Mouse (Mus musculus) midbrain, embryonic 13.5 days (tissue): ENCODE measurements at regions not wholly inside any gene's neighbourhood (a gene's known extent, or its start where the extent isn't known, plus 50 kb on each side); places are given as distances from the start of the nearest gene placed in this dataset.
"Not testable (repeated sequence)": the region's sequence is repeated elsewhere in the genome, so short reads cannot be mapped to it uniquely, and the experiment has no call there.

ENCODE experiments used
- ATAC-seq: fragments of 200-750 bp; cut with Nextera tagmentation; 2 replicates; pipeline ENCODE4 v1.8.0; 2017; ENCODE audit warnings: mild to moderate bottlenecking, moderate TSS enrichment, moderate library complexity
- H3K27ac ChIP-seq: fragments of 300-500 bp; sonication (generic); 2 replicates; pipeline ENCODE4 v1.5.1; 2015; ENCODE audit warnings: inconsistent platforms, mild to moderate bottlenecking, moderate library complexity
- H3K27me3 ChIP-seq: fragments of 300-500 bp; sonication (generic); 2 replicates; pipeline ENCODE4 v1.6.1; 2015; ENCODE audit warnings: mild to moderate bottlenecking, inconsistent platforms
- H3K36me3 ChIP-seq: fragments of 300-500 bp; sonication (generic); 2 replicates; pipeline ENCODE4 v1.6.1; 2015; ENCODE audit warnings: mild to moderate bottlenecking, inconsistent platforms
- H3K4me1 ChIP-seq: fragments of 300-500 bp; sonication (generic); replicated peaks from 2 replicates; pipeline ENCODE4 v1.6.1; 2015; ENCODE audit warnings: inconsistent platforms
- H3K4me2 ChIP-seq: fragments of 300-500 bp; sonication (generic); replicated peaks from 2 replicates; pipeline ENCODE4 v1.6.1; 2015; ENCODE audit warnings: moderate library complexity, mild to moderate bottlenecking, inconsistent platforms
- H3K4me3 ChIP-seq: fragments of 300-500 bp; sonication (generic); replicated peaks from 2 replicates; pipeline ENCODE4 v1.5.1; 2015; ENCODE audit warnings: mild to moderate bottlenecking, inconsistent platforms
- H3K9ac ChIP-seq: fragments of 300-500 bp; sonication (generic); replicated peaks from 2 replicates; pipeline ENCODE4 v1.6.1; 2015; ENCODE audit warnings: mild to moderate bottlenecking, inconsistent platforms
- H3K9me3 ChIP-seq: fragments of 300-500 bp; sonication (generic); 2 replicates; pipeline ENCODE4 v1.6.1; 2016; ENCODE audit warnings: mild to moderate bottlenecking, inconsistent platforms
- whole genome bisulfite sequencing: fragments of 180-500 bp; shearing (Covaris S2); methylation state at CpG from one replicate; pipeline ENCODE4 v1.1.7; 2015; 5-methylcytosine and 5-hydroxymethylcytosine counted together

GRCm38 (mm10) chr5:96898120-96898672 lies 99.3 kb upstream of the Bmp2k start:
- 88% methylated on average over 8 of the region's 8 CpGs for WGBS
- no peak overlapping the region for H3K4me3 ChIP-seq
- no peak overlapping the region for H3K4me2 ChIP-seq
- no peak overlapping the region for H3K27ac ChIP-seq
- no peaks in the 10 kb centered on the region for H3K36me3 ChIP-seq
- no peaks in the 10 kb centered on the region for H3K27me3 ChIP-seq
- H3K4me1 ChIP-seq, result no peaks in the 10 kb centered on the region
- H3K9ac ChIP-seq, result no peak overlapping the region
- H3K9me3 ChIP-seq, result no peaks in the 10 kb centered on the region
- no peak for ATAC-seq

DNA sequence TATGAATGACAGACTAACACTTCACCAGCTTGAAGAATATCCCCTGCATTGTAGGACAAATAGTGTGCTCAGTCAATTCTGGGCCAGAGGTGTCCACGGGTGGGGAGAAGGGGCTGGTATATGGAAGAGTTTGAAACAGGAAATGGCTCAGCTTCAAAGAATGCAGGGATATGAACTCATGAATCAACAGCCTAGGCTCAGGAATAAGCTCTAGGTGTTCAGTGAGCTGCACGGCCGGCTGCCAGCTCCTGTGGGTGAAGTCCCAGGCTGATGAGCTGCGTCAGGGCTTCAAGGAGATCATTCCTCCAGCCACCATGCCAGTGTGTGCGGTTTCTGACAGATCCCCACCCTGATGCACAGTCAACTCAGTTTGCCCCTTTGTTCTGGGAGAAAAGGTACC lies 98.8 kb upstream of the Bmp2k start:
- WGBS, result 84% methylated on average over 5 of the region's 5 CpGs
- Histone ChIP-seq H3K9me3 (no peaks in the 10 kb centered on the region), H3K4me2 (no peak overlapping the region), H3K4me3 (no peak overlapping the region), H3K27ac (no peak overlapping the region), H3K9ac (no peak overlapping the region), H3K27me3 (no peaks in the 10 kb centered on the region), H3K36me3 (no peaks in the 10 kb centered on the region), H3K4me1 (no peaks in the 10 kb centered on the region)
- ATAC-seq, result no peak

DNA sequence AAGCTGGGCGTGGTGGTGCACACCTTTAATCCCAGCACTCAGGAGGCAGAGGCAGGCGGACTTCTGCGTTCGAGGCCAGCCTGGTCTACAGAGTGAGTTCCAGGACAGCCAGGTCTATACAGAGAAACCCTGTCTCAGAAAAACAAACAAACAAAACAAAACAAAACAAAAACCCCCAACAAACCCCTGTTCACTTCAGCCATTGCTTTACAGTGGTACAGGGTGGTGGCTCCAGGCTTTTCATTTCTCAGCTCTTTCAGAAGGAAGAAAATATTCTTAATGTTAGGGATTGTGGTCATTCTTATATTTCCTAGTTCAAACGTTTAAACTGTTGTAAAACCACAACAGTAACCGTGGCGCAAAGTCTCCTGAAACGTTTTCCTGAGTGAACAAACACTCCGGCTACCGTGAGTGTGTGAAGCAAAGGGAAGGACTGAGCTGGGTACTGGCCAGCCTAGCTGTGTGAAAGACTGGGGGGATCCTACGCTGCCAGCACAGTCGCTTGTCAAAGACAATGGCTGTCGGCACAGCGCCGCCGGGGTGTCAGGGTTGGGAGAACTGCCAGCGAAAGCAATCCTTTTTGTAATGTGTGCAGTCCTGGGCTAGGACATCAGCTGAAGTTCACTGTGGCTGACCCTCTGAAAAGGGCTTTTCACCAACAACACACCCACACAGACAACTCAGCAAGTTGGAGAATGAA lies 91.8 kb upstream of the Bmp2k start:
- Histone ChIP-seq H3K4me3 (no peak overlapping the region), H3K27me3 (no peaks in the 10 kb centered on the region), H3K4me1 (peaks cover 7% of the 10 kb centered on the region), H3K4me2 (peak overlapping the region; percentile 34), H3K27ac (no peak overlapping the region), H3K9ac (no peak overlapping the region), H3K9me3 (no peaks in the 10 kb centered on the region), H3K36me3 (no peaks in the 10 kb centered on the region)
- WGBS, result 32% methylated on average over 17 of the region's 17 CpGs
- ATAC-seq, result peak; percentile 96

- ATAC-seq, H3K4me3 ChIP-seq: not testable (repeated sequence)
- WGBS, result 86% methylated on average over 2 of the region's 2 CpGs
Measured at GRCm38 (mm10) chr5:96908371-96908770, 89.1 kb upstream of the Bmp2k start.

DNA sequence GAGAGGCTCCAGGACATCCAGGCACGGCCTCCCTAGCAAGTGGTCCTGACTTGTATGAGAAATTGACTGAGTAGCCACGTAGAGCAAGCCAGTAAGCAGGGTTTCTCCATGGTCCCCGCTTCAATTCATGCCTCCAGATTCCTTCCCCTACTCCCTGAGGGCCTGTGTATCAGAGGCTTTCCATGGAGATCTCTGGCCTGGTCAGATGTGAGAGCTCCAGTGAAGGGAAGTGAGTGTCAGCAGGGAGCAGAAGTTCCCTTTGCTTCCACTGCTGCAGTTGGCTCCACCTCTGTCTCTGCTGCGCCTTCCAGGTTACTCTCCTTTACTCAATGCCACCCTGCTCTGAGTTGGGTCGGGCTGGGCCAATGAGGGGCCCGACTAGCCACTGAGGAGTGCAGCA lies 88.3 kb upstream of the Bmp2k start:
- H3K9me3 ChIP-seq, result no peaks in the 10 kb centered on the region
- ATAC-seq, result no peak
- no peaks in the 10 kb centered on the region for H3K36me3 ChIP-seq
- H3K27me3 ChIP-seq, result no peaks in the 10 kb centered on the region
- WGBS, result 83% methylated on average over 6 of the region's 6 CpGs
- peaks cover 7% of the 10 kb centered on the region for H3K4me1 ChIP-seq
- no peak overlapping the region for H3K27ac ChIP-seq
- H3K4me3 ChIP-seq, result no peak overlapping the region
- H3K9ac ChIP-seq, result no peak overlapping the region
- H3K4me2 ChIP-seq, result no peak overlapping the region

More at GRCm38 (mm10) chr5:96908371-96908770, 89.1 kb upstream of the Bmp2k start:
- H3K27me3 ChIP-seq, H3K4me1 ChIP-seq, H3K9ac ChIP-seq, H3K4me2 ChIP-seq, H3K9me3 ChIP-seq, H3K36me3 ChIP-seq, H3K27ac ChIP-seq: not testable (repeated sequence)

- H3K36me3 ChIP-seq, result no peaks in the 10 kb centered on the region
- 0 out of 2 replicates have a peak, but pooled peaks have one; percentile 40 for ATAC-seq
- no peaks in the 10 kb centered on the region for H3K9me3 ChIP-seq
- H3K4me2 ChIP-seq, result no peak overlapping the region
- no peak overlapping the region for H3K27ac ChIP-seq
- no peak overlapping the region for H3K4me3 ChIP-seq
- no peaks in the 10 kb centered on the region for H3K27me3 ChIP-seq
- H3K4me1 ChIP-seq, result no peaks in the 10 kb centered on the region
- WGBS, result 66% methylated on average over 13 of the region's 13 CpGs
- H3K9ac ChIP-seq, result no peak overlapping the region
Measured at GRCm38 (mm10) chr5:96911550-96912253, 85.8 kb upstream of the Bmp2k start.

DNA sequence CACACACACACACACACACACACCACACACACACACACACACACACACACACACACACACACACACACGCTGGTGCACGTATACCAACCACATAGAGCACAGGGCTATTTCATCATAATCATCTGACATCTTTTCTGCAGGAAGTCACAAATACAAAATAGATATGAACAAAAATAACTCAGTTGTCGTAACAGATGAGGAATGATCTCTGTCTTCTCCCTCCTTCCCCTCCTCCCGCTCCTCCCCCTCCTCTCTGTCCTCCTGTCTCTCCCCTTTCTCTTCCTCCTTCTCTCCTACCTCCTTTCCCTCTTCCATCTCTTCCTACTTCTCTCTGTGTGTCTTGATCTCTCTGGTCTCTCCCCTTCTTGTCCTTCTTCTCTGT lies 85.2 kb upstream of the Bmp2k start:
- Histone ChIP-seq H3K4me1 (no peaks in the 10 kb centered on the region; the same call in 1 of the 2 replicates), H3K36me3 (no peaks in the 10 kb centered on the region), H3K4me2 (no peak overlapping the region), H3K27me3 (no peaks in the 10 kb centered on the region), H3K4me3 (no peak overlapping the region), H3K9ac (no peak overlapping the region), H3K9me3 (no peaks in the 10 kb centered on the region), H3K27ac (no peak overlapping the region)
- ATAC-seq, result no peak
- 78% methylated on average over 4 of the region's 4 CpGs for WGBS

DNA sequence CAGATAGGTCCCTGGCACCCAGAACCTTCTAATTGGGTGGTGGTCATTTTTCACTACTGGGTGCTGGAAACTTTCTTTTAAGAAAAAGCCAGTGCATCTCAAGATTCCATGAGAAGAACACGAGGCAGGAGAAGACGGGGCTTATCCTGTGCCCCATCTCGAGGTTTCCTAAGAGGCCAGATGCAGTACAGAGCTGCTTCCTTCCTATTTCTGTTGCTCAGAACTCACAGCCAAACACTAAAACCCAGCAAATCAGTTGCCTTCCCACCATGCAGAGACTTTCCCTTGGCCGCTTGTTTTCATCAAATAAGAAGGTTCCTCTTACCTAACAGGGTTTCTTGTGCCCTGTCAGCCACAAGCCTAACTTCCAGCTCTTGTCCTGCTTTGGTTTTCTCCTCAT lies 84.7 kb upstream of the Bmp2k start:
- H3K27ac ChIP-seq, result no peak overlapping the region
- H3K9ac ChIP-seq, result no peak overlapping the region
- H3K27me3 ChIP-seq, result no peaks in the 10 kb centered on the region
- H3K4me3 ChIP-seq, result no peak overlapping the region
- no peaks in the 10 kb centered on the region for H3K9me3 ChIP-seq
- WGBS, result 82% methylated on average over 4 of the region's 4 CpGs
- H3K4me2 ChIP-seq, result no peak overlapping the region
- no peaks in the 10 kb centered on the region for H3K36me3 ChIP-seq
- H3K4me1 ChIP-seq, result peaks cover 2% of the 10 kb centered on the region; the same call in 1 of the 2 replicates
- ATAC-seq, result no peak

DNA sequence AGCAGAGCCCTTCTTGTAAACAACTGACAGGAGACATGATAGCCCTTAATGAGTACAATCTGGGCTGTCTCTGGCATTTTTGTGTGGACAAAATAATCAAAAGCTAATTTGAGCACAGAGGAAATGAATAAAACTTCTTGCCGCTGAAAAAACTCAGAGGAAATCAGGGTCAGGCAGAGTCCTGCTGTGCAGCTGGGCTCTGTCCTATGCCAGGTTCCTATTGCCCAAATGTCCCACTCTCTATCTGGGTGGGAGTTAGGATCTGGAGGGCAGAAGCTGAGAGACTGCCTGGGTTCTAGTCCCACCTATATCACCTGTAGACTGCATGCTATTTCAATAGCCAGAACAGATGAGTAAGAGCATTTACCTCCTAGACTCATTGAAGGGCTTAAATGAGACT lies 83.8 kb upstream of the Bmp2k start:
- no peaks in the 10 kb centered on the region for H3K36me3 ChIP-seq
- WGBS, result 86% methylated on average over 1 of the region's 1 CpGs
- no peak overlapping the region for H3K4me2 ChIP-seq
- H3K27ac ChIP-seq, result no peak overlapping the region
- no peaks in the 10 kb centered on the region for H3K9me3 ChIP-seq
- H3K27me3 ChIP-seq, result no peaks in the 10 kb centered on the region
- H3K4me3 ChIP-seq, result no peak overlapping the region
- peaks cover 4% of the 10 kb centered on the region; the same call in 1 of the 2 replicates for H3K4me1 ChIP-seq
- no peak for ATAC-seq
- no peak overlapping the region for H3K9ac ChIP-seq

- no peaks in the 10 kb centered on the region for H3K9me3 ChIP-seq
- 89% methylated on average over 4 of the region's 4 CpGs for WGBS
- no peaks in the 10 kb centered on the region for H3K36me3 ChIP-seq
- H3K4me3 ChIP-seq, result no peak overlapping the region
- no peak overlapping the region for H3K9ac ChIP-seq
- ATAC-seq, result no peak
- no peaks in the 10 kb centered on the region for H3K27me3 ChIP-seq
- no peak overlapping the region for H3K4me2 ChIP-seq
- H3K4me1 ChIP-seq, result peaks cover 4% of the 10 kb centered on the region; the same call in 1 of the 2 replicates
- H3K27ac ChIP-seq, result no peak overlapping the region
Measured at GRCm38 (mm10) chr5:96914696-96915404, 82.6 kb upstream of the Bmp2k start.

GRCm38 (mm10) chr5:96916897-96917296 lies 80.6 kb upstream of the Bmp2k start:
- Histone ChIP-seq H3K4me3 (no peak overlapping the region), H3K27ac (no peak overlapping the region), H3K27me3 (no peaks in the 10 kb centered on the region), H3K9ac (no peak overlapping the region), H3K9me3 (no peaks in the 10 kb centered on the region), H3K4me1 (peaks cover 4% of the 10 kb centered on the region; the same call in 1 of the 2 replicates), H3K4me2 (no peak overlapping the region), H3K36me3 (no peaks in the 10 kb centered on the region)
- 73% methylated on average over 6 of the region's 6 CpGs for WGBS
- no peak for ATAC-seq
